Mouse (Mus musculus): ENCODE data around the gene Hist1h2bp.
A peak's percentile ranks its signal among the peaks of the same experiment; 100 is the strongest.
"Not testable (repeated sequence)": the region's sequence is repeated elsewhere in the genome, so short reads cannot be mapped to it uniquely, and the experiment has no call there.

DNA sequence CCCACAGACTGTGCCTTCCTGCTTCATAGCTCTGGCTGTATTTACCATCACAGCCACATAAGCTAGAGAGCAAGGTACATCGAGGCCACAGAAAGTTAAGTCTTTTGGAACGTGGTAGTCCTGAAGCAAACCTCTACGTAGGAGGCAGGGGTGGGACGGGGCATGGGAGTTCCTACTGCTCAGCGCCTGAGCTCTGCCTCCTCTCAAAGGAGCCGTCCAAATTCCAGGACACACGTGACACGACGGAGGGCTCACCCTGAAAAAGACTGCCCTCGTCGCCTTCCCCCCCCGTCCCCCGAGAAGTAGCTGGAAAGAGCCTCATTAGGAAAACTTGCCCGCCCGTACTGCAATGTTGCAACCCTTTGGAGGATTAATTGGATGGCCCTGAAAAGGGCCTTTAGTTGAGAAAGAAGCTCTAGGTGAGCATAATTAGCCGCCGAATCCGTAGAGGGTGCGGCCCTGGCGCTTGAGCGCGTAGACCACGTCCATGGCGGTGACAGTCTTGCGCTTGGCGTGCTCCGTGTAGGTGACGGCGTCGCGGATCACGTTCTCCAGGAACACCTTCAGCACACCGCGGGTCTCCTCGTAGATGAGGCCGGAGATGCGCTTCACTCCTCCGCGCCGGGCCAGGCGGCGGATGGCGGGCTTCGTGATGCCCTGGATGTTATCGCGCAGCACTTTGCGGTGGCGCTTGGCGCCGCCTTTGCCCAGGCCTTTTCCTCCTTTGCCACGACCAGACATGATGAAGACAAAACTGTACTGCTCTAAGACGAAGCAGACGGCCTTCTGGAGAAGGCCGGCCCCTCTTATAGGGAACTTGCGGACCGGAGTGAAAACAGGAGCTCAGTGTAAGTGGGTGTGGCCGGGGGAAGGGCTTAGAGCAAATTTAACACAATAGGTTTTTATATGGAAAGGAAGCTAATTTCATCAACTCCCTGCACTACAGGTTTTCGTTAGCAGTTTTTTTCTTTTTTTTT, 44.4 kb downstream of the Hist1h2bp start, which contains the start of gene Hist1h4n:
- TF ChIP-seq POLR2A (IDR thresholded peaks at IDR 0.05; ENCODE audit: control insufficient read depth, extremely low read depth, insufficient read depth, low read length, poor library complexity), result 0 out of 2 replicates have a peak, but pooled peaks have one; percentile 35
- TF ChIP-seq CTCF (IDR thresholded peaks at IDR 0.05; ENCODE audit: borderline replicate concordance, control insufficient read depth, extremely low read depth, insufficient read depth, low read length, poor library complexity), result not testable (repeated sequence)

Measured in thymus, adult 2 months (tissue).